ENCODE assay signal across 8 mouse cellular contexts in the genomic region with DNA sequence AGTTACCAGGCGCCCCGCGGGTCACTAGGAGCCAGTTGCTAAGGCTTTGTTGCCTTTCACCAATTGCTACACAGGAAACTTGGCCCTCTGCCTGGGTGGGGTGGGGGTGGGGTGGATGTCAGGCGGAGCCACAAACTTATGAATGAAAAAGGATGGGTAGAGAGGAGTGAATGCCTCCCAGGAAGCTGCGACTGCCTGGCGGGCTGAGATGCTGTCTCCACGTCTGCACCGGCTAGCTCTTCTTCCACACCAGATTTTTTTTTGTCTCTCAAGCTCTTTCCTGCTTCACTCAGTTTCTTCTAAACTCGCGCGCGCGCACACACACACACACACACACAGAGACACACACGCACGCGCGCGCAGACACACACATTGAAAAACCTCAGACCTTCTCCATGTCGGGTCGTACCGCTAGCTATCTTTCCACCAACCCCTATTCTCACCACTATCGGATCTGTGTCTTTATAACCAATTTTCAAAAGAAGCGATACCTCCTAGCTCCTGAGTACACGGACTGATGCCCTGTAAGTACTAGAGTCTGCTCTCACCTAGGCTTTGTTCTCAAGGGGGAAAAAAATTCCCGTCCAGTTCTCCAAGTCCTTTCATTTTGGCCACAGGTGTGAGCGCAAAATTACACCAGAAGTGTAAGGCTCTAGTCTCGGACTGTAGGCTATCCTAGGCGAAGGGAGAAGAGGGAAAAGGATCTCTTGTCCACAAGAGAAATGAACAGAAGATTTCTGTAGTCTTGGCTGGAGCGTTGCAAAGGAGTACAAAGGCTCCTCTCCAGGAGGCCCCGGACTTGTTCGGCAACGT. TPM values are rescaled to one million over a fixed set of nuclear protein-coding genes. Genes with fewer than 3 reads are reported as not detected.
DNase-seq lines count a peak whose midpoint lies in the region; ATAC-seq lines count a peak whose summit lies in the region.

No protein-coding gene starts in this region.

- under 1% methylated on average over 32 of the region's 32 CpGs for WGBS in heart, embryonic 14.5 days
- 0% methylated on average over 32 of the region's 32 CpGs for WGBS in hindbrain, embryonic 12.5 days

- H3K4me3 ChIP-seq in heart, embryonic 14.5 days (ENCODE audit: control insufficient read depth in 1 of 2, insufficient read depth in 1 of 2, low read depth in 1 of 2, low read length in 2 of 2), result peak overlapping the region; percentile 85 to 100
- H3K4me3 ChIP-seq in hindbrain, embryonic 12.5 days, result peak overlapping the region; percentile 95

- H3K36me3 ChIP-seq in heart, embryonic 14.5 days (ENCODE audit: control insufficient read depth, insufficient read depth, low read length), result no peaks in the 10 kb centered on the region; the same call in 1 of the 2 replicates
- no peaks in the 10 kb centered on the region; the same call in 1 of the 2 replicates for H3K36me3 ChIP-seq in hindbrain, embryonic 12.5 days

- ATAC-seq in heart, embryonic 14.5 days (ENCODE audit: insufficient number of reproducible peaks, insufficient read depth, low FRiP score, low read depth), result no peak
- ATAC-seq in CD4-positive, CD25-positive, alpha-beta regulatory T cell, adult 4 months, result peak; percentile 57
- peak; percentile 28; the same call in 1 of the 2 replicates for ATAC-seq in hindbrain, embryonic 12.5 days (ENCODE audit: low FRiP score)
- ATAC-seq in megakaryocyte, adult 5-6 weeks (ENCODE audit: poor library complexity, severe bottlenecking), result peak; percentile 4; the same call in 1 of the 2 replicates

- H3K9ac ChIP-seq in heart, embryonic 14.5 days (ENCODE audit: low read length), result peak overlapping the region; percentile 89
- peak overlapping the region; percentile 95 for H3K9ac ChIP-seq in hindbrain, embryonic 12.5 days

- peak overlapping the region; percentile 91 for H3K4me2 ChIP-seq in heart, embryonic 14.5 days (ENCODE audit: low read length)
- H3K4me2 ChIP-seq in hindbrain, embryonic 12.5 days (replicated peaks), result peak overlapping the region; percentile 91

- DNase-seq in heart, postnatal 14 days, result no peak
- peak; percentile 36 for DNase-seq in c-Kit-negative CD71-positive TER-119-positive erythroid progenitor cells, embryonic 14.5 days (ENCODE audit: low read depth, low spot score)
- no peak for DNase-seq in urinary bladder, postnatal 10 days (ENCODE audit: low spot score)
- no peak for DNase-seq in urinary bladder, postnatal 36 days (ENCODE audit: low spot score in 2 of 2)

- no peaks in the 10 kb centered on the region for H3K27me3 ChIP-seq in heart, embryonic 14.5 days (ENCODE audit: control insufficient read depth, insufficient read depth, low read length)
- H3K27me3 ChIP-seq in hindbrain, embryonic 12.5 days, result no peaks in the 10 kb centered on the region

- peak overlapping the region; percentile 59 to 78 for H3K27ac ChIP-seq in heart, embryonic 14.5 days (replicated peaks in 1 of 2; ENCODE audit: control insufficient read depth in 1 of 2, insufficient read depth in 1 of 2, low read depth in 2 of 2, low read length in 2 of 2)
- peak overlapping the region; percentile 94 for H3K27ac ChIP-seq in hindbrain, embryonic 12.5 days

- intact Hi-C loops in heart, postnatal 14 days (cut with DNase I), result loop anchor here (2.0 to 5.0 kb wide), 2 partner anchors 68 to 84 kb away; no protein-coding TSS in a partner anchor

- peaks cover 5 to 10% of the 10 kb centered on the region in 2 experiments for H3K4me1 ChIP-seq in heart, embryonic 14.5 days (ENCODE audit: control insufficient read depth in 2 of 2, insufficient read depth in 2 of 2, low read length in 2 of 2)
- peaks cover 20% of the 10 kb centered on the region for H3K4me1 ChIP-seq in hindbrain, embryonic 12.5 days

- no peaks in the 10 kb centered on the region for H3K9me3 ChIP-seq in heart, embryonic 14.5 days (ENCODE audit: control insufficient read depth, low read length)
- no peaks in the 10 kb centered on the region for H3K9me3 ChIP-seq in hindbrain, embryonic 12.5 days (replicated peaks)

RNA-seq across cellular contexts. Expression of gene Cdc14a, which starts 0.5 kb away (rescaled TPM):
- 4.8 and 4.9 TPM in 2 replicates for polyA plus RNA-seq in heart, embryonic 14.5 days (2014; fragmentation: Nextera tagmentation; extraction: Ambion mirVana)
- total RNA-seq in heart, postnatal 14 days (2021), result 1 to 10 TPM; 3.8 to 4.7 TPM
- 10 to 100 TPM; 10.1 to 10.5 TPM for polyA plus RNA-seq in CD4-positive, CD25-positive, alpha-beta regulatory T cell, adult 4 months (2017; shearing (Covaris generic))
- polyA plus RNA-seq in hindbrain, embryonic 12.5 days (2016; fragmentation: Nextera tagmentation; extraction: Ambion mirVana), result 13.6 and 15.4 TPM in 2 replicates
- 21.0 and 22.1 TPM in 2 replicates for total RNA-seq in megakaryocyte, adult 5-6 weeks (2015)
- total RNA-seq in megakaryocyte, adult 5-6 weeks (2017), result 21.7 and 26.2 TPM in 2 replicates
